Mouse (Mus musculus) cortical plate, adult 2 months (tissue): ENCODE measurements around the gene Ly75.

Source experiments
- CTCF ChIP-seq: fragments of 200-500 bp; IDR thresholded peaks from 2 replicates; pipeline ENCODE4 v1.5.1; 2011; ENCODE audit warnings: mild to moderate bottlenecking, control low read depth, low read length; ENCODE audit not compliant: insufficient read depth; ENCODE audit errors: extremely low read depth
- POLR2A ChIP-seq: fragments of 200-500 bp; IDR thresholded peaks from 2 replicates; pipeline ENCODE4 v1.6.1; 2011; ENCODE audit warnings: mild to moderate bottlenecking, low read length, control low read depth; ENCODE audit not compliant: insufficient read depth; ENCODE audit errors: extremely low read depth

- TF ChIP-seq CTCF, result no peak
- TF ChIP-seq POLR2A, result no peak
Measured at GRCm38 (mm10) chr2:60345717-60346116, 37.4 kb downstream of the Ly75 start.
